Mouse (Mus musculus) midbrain, embryonic 11.5 days (tissue): ENCODE results near the gene Smarcal1. TPM values are rescaled to one million over a fixed set of nuclear protein-coding genes. Genes with fewer than 3 reads are reported as not detected.

Experiments used
- ATAC-seq: fragments of 200-750 bp; cut with Nextera tagmentation; 2 replicates; pipeline ENCODE4 v1.8.0; 2017; ENCODE audit warnings: moderate TSS enrichment, moderate library complexity; ENCODE audit not compliant: low FRiP score
- DNase-seq: peaks from one replicate; pipeline ENCODE4 v3.0.0; 2015; ENCODE audit warnings: low spot score; ENCODE audit errors: missing footprints
- H3K27ac ChIP-seq: fragments of 300-500 bp; sonication (generic); 2 replicates; pipeline ENCODE4 v1.5.1; 2014; ENCODE audit warnings: low read depth, low read length
- H3K27me3 ChIP-seq: fragments of 300-500 bp; sonication (generic); 2 replicates; pipeline ENCODE4 v1.6.1; 2014; ENCODE audit warnings: mild to moderate bottlenecking, low read length, moderate library complexity, mixed read lengths; ENCODE audit not compliant: control insufficient read depth, insufficient read depth
- H3K36me3 ChIP-seq: fragments of 300-500 bp; sonication (generic); 2 replicates; pipeline ENCODE4 v1.6.1; 2014; ENCODE audit warnings: mild to moderate bottlenecking, low read length, moderate library complexity, mixed read lengths; ENCODE audit not compliant: control insufficient read depth, insufficient read depth
- H3K4me1 ChIP-seq: fragments of 300-500 bp; sonication (generic); 2 replicates; pipeline ENCODE4 v1.6.1; 2014; ENCODE audit warnings: low read length; ENCODE audit not compliant: control insufficient read depth, insufficient read depth
- H3K4me2 ChIP-seq: fragments of 300-500 bp; sonication (generic); 2 replicates; pipeline ENCODE4 v1.6.1; 2014; ENCODE audit warnings: mild to moderate bottlenecking, moderate library complexity
- H3K4me3 ChIP-seq: fragments of 300-500 bp; sonication (generic); 2 replicates; pipeline ENCODE4 v1.5.1; 2014; ENCODE audit warnings: low read depth, low read length
- H3K9ac ChIP-seq: fragments of 300-500 bp; sonication (generic); 2 replicates; pipeline ENCODE4 v1.6.1; 2014; ENCODE audit warnings: low read length
- H3K9me3 ChIP-seq: fragments of 300-500 bp; sonication (generic); 2 replicates; pipeline ENCODE4 v1.6.1; 2016; ENCODE audit warnings: low read length; ENCODE audit not compliant: control insufficient read depth
- WGBS: fragments of 180-500 bp; shearing (Covaris S2); extraction: QIAGEN DNeasy Blood & Tissue Kit; methylation state at CpG from one replicate; pipeline ENCODE4 v1.1.7; 2014; 5-methylcytosine and 5-hydroxymethylcytosine counted together
- polyA plus RNA-seq: library from polyadenylated mRNA; unstranded; fragments of >200 nt; fragmentation: Nextera tagmentation; extraction: Ambion mirVana; gene quantifications from 2 replicates; pipeline ENCODE4 v1.2.1, GENCODE M21; 2014

Gene Smarcal1
- polyA plus RNA-seq, 1 experiment from 2014 or later = 30.9 TPM

DNA sequence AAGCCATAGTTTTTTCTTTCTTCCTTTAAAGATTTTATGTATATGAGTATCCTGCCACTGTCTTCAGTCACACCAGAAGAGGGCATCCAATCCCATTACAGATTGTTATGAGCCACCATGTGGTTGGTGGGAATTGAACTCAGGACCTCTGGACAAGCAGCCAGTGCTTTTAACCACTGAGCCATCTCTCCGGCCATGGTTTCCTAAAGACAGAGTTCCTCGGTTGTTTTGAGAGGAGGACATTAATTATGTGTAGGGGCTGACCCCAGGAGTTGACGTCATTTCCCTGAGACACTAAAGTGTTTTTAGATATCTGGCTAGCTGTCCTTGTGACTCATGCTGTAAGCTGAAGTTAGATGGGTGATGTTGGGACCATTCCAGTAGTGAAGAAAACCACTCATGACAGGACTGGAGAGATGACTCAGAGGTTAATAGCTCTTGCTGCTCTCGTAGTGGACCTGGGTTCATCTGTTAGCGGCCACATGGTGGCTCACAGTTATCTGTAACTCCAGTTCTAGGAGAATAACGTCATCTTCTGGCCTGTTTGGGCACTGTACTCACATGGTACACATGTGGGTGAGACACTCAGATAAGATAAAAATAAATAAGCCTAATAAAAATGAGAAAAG lies 18.6 kb upstream of the Smarcal1 start:
- Histone ChIP-seq H3K4me1 (peaks cover 4% of the 10 kb centered on the region; the same call in 1 of the 2 replicates), H3K36me3 (no peaks in the 10 kb centered on the region), H3K4me3 (no peak overlapping the region), H3K9ac (no peak overlapping the region), H3K27me3 (no peaks in the 10 kb centered on the region), H3K9me3 (no peaks in the 10 kb centered on the region), H3K27ac (no peak overlapping the region), H3K4me2 (no peak overlapping the region)
- WGBS = 86% methylated on average over 6 of the region's 6 CpGs
- ATAC-seq (no peak), DNase-seq (no peak)

DNA sequence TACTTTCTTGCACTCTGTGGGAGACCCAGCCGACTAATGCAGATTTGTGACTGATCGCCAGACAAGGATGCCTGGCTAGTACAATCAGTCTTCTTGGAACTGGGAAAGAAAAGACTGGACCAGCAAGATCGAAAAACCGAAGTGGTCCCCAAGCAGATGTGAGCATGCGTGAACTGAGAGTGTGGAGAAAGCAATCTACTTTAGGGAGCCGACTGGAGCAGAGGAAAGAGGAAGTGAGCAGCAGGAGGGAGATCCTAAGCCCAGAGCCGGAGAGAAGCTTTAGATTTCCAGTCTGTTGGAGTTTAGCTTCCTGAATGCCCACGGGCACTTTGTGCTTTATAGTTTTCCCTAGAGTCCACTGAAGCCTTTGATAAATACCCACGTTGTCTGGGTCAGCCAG lies 16.0 kb upstream of the Smarcal1 start:
- no peak overlapping the region for H3K4me3 ChIP-seq

DNA sequence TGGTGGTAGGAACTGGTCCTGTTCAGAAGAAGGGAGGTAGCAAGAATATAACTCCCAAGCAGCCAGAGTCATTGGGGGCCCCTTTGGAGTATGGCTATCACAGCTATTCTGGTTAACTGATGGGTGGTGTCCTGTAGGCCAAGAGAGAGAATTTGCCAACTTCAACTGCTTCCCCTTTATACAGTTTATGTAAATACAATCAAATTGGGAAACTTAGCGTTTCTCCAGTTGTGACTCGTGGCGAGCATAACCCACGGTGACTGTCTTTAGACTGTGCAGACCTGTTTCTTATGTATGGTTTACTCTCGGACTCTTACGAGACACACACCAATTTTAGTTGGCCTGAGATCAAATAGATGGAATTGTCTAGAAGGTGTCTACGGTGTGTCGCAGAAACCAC lies 14.3 kb upstream of the Smarcal1 start:
- Histone ChIP-seq H3K4me2 (no peak overlapping the region), H3K27ac (no peak overlapping the region), H3K4me3 (no peak overlapping the region), H3K4me1 (peaks cover 7% of the 10 kb centered on the region; the same call in 1 of the 2 replicates), H3K27me3 (no peaks in the 10 kb centered on the region), H3K9ac (no peak overlapping the region), H3K9me3 (no peaks in the 10 kb centered on the region), H3K36me3 (no peaks in the 10 kb centered on the region)
- 94% methylated on average over 8 of the region's 8 CpGs for WGBS
- DNase-seq (no peak), ATAC-seq (no peak)

More for the DNA sequence above, 16.0 kb upstream of the Smarcal1 start:
- Histone ChIP-seq H3K4me2 (peak overlapping the region; percentile 25; the same call in 1 of the 2 replicates), H3K9ac (no peak overlapping the region), H3K9me3 (no peaks in the 10 kb centered on the region), H3K4me1 (peaks cover 7% of the 10 kb centered on the region; the same call in 1 of the 2 replicates), H3K27me3 (no peaks in the 10 kb centered on the region), H3K27ac (no peak overlapping the region), H3K36me3 (no peaks in the 10 kb centered on the region)
- ATAC-seq (no peak), DNase-seq (peak; percentile 88)
- WGBS = 42% methylated on average over 9 of the region's 9 CpGs

DNA sequence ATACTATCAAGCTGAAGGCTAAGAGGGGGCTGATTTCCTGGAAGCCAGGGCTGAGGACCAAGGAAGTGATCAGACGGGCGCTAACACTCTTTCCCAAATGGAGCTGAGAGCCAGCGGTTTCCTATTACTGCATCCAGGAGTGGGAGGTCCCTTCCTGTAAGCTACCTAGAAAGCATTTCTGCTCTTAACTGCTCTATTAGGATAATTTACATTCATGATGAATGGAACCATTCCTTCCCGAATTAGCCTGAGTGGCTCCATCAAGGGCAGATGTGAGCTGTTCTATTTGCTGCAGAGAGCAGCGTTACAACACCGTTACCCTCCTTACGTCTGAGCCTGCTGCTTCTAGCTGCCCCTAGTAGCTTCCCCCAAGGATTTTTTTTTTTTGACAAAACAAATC lies 9.0 kb upstream of the Smarcal1 start:
- no peak for ATAC-seq
- no peak overlapping the region for H3K27ac ChIP-seq
- DNase-seq = no peak
- peaks cover 17% of the 10 kb centered on the region; the same call in 1 of the 2 replicates for H3K4me1 ChIP-seq
- no peak overlapping the region for H3K4me2 ChIP-seq
- no peak overlapping the region for H3K9ac ChIP-seq
- no peaks in the 10 kb centered on the region; the same call in 1 of the 2 replicates for H3K27me3 ChIP-seq
- 85% methylated on average over 7 of the region's 7 CpGs for WGBS
- H3K4me3 ChIP-seq = no peak overlapping the region
- H3K9me3 ChIP-seq = no peaks in the 10 kb centered on the region
- H3K36me3 ChIP-seq = no peaks in the 10 kb centered on the region

DNA sequence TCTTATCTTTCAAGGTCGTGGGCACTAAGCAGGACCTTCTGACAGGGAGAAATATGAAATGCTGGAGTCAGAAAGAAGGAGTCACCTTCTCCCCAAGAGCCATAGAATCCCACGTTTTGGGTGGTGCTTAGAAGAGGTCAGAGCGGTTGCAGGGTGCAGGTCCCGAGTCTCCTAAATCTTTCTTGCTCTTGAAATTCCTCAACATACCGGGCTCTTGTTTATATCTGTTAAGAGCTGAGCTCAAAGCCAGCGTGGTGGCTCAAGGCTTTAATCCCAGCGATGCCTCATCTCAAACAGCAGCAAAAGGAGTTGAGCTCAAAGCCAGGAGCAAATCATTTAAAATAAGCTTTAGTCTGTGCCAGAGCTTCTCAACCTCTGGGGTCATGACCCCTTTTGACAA lies 8.4 kb upstream of the Smarcal1 start:
- DNase-seq = no peak
- WGBS = 56% methylated on average over 7 of the region's 7 CpGs
- no peak overlapping the region for H3K4me2 ChIP-seq
- H3K36me3 ChIP-seq = no peaks in the 10 kb centered on the region
- H3K27ac ChIP-seq = no peak overlapping the region
- no peaks in the 10 kb centered on the region; the same call in 1 of the 2 replicates for H3K27me3 ChIP-seq
- no peak for ATAC-seq
- peaks cover 13% of the 10 kb centered on the region; the same call in 1 of the 2 replicates for H3K4me1 ChIP-seq
- H3K9me3 ChIP-seq = no peaks in the 10 kb centered on the region
- H3K4me3 ChIP-seq = no peak overlapping the region
- no peak overlapping the region for H3K9ac ChIP-seq

DNA sequence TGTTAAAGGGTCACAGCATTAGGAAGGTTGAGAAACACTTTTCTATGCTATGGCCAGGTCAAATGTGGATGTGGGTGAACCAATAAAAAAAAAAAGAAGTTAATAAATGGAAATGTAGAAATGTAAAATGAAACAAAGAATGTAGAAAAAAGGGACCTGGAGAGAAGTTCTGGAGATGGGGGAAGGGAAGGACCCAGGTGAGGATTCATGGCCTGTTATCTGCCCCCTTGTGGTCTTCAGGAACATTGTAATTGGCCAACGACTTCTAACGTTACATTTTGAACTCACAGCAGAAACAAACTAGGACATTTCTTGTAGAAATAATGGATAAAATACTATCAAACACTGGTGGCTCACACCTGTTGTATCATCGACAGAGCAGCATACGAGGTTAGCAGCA lies 7.9 kb upstream of the Smarcal1 start:
- WGBS = 67% methylated on average over 4 of the region's 4 CpGs
- H3K36me3 ChIP-seq = no peaks in the 10 kb centered on the region
- no peak overlapping the region for H3K9ac ChIP-seq
- DNase-seq (no peak), ATAC-seq (no peak)
- H3K4me2 ChIP-seq = no peak overlapping the region
- H3K27me3 ChIP-seq = no peaks in the 10 kb centered on the region; the same call in 1 of the 2 replicates
- no peak overlapping the region for H3K27ac ChIP-seq
- H3K9me3 ChIP-seq = no peaks in the 10 kb centered on the region
- no peak overlapping the region for H3K4me3 ChIP-seq
- H3K4me1 ChIP-seq = peaks cover 12% of the 10 kb centered on the region; the same call in 1 of the 2 replicates

DNA sequence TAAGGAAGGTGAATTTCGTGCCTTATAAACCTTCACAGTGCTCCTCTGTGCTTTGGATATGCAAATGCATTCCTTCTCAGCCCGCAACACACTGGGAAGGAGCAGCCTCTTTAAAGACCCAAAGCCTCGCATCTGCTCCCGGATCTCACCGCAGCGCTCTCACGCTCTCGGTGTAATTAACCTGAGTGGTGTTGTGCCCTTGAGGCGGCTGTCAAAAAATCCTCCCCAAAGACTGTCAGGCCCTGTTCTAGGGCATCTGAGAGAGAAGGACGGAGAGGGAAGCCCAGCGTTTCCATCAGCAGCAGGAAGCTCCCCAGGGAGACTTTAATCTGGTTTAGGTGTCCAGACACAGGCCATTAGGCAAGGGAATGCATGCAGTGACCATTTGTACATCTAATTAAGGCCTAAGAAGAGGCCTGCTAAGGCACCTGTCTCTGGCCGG lies 5.5 kb upstream of the Smarcal1 start:
- DNase-seq (peak; percentile 92), ATAC-seq (peak; percentile 63)
- Histone ChIP-seq H3K36me3 (no peaks in the 10 kb centered on the region), H3K4me3 (no peak overlapping the region), H3K27ac (no peak overlapping the region), H3K27me3 (no peaks in the 10 kb centered on the region; the same call in 1 of the 2 replicates), H3K9me3 (no peaks in the 10 kb centered on the region), H3K4me2 (peak overlapping the region; percentile 30; the same call in 1 of the 2 replicates), H3K4me1 (peaks cover 12% of the 10 kb centered on the region; the same call in 1 of the 2 replicates), H3K9ac (no peak overlapping the region)
- WGBS = 3% methylated on average over 12 of the region's 12 CpGs

DNA sequence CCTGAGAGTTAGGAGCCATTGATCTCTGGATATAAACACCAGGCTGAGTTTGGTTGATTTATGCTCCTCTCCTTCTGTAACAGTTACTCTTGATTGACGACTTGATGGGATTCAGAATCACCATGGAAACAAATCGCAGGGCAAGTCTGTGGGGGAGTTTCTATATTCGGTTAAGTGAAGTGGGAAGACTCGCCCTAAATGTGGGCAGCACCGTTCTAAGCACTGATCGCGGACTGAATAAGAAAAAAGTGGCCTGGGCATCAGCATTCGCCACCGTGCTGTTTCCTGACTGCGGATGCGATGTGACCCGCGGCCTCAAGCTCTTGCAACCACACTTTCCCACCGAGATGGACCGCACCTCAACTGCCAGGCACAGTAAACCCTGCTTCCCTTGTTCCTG lies 4.7 kb upstream of the Smarcal1 start:
- Histone ChIP-seq H3K9ac (no peak overlapping the region), H3K36me3 (no peaks in the 10 kb centered on the region), H3K4me2 (peak overlapping the region; percentile 14; the same call in 1 of the 2 replicates), H3K4me3 (no peak overlapping the region), H3K27me3 (no peaks in the 10 kb centered on the region; the same call in 1 of the 2 replicates), H3K27ac (no peak overlapping the region), H3K4me1 (peaks cover 12% of the 10 kb centered on the region; the same call in 1 of the 2 replicates), H3K9me3 (no peaks in the 10 kb centered on the region)
- ATAC-seq (no peak), DNase-seq (peak; percentile 87)
- WGBS = 46% methylated on average over 15 of the region's 15 CpGs

DNA sequence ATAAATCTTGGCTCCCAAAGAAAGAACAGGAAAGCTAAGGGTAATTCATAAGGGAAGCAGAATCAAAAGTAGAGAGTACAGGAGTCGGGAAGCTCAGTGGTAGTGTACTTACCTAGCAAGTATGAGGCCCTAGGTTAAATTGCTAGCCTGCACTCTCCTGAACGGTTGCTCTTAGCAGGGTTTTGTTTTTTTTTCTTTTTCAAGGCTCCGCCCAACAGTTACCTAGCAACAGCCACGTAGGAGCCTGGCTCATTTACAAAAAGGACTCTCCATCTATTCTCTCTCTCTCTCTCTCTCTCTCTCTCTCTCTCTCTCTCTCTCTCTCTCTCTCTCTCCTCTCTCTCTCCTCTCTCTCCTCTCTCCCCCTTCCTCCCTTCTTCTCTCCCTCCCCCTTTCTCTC lies 4.2 kb upstream of the Smarcal1 start:
- H3K4me2 ChIP-seq = peak overlapping the region; percentile 14; the same call in 1 of the 2 replicates
- no peaks in the 10 kb centered on the region for H3K36me3 ChIP-seq
- ATAC-seq = no peak
- no peak overlapping the region for H3K4me3 ChIP-seq
- H3K27ac ChIP-seq = no peak overlapping the region
- peak; percentile 93 for DNase-seq
- H3K27me3 ChIP-seq = no peaks in the 10 kb centered on the region; the same call in 1 of the 2 replicates
- H3K9ac ChIP-seq = no peak overlapping the region
- peaks cover 12% of the 10 kb centered on the region; the same call in 1 of the 2 replicates for H3K4me1 ChIP-seq
- H3K9me3 ChIP-seq = no peaks in the 10 kb centered on the region
- 20% methylated on average over 4 of the region's 4 CpGs for WGBS
